Mouse (Mus musculus): Measurements from ENCODE around the gene Shoc2. TPM values are rescaled to one million over a fixed set of nuclear protein-coding genes. Genes with fewer than 3 reads are reported as not detected.

The Shoc2 gene
- polyA plus RNA-seq (2012; rRNA removed) (26.9 and 29.2 TPM in 2 replicates), polyA plus RNA-seq (2014; fragmentation: Nextera tagmentation; extraction: Ambion mirVana) (44.8 and 48.2 TPM in 2 replicates)

DNA sequence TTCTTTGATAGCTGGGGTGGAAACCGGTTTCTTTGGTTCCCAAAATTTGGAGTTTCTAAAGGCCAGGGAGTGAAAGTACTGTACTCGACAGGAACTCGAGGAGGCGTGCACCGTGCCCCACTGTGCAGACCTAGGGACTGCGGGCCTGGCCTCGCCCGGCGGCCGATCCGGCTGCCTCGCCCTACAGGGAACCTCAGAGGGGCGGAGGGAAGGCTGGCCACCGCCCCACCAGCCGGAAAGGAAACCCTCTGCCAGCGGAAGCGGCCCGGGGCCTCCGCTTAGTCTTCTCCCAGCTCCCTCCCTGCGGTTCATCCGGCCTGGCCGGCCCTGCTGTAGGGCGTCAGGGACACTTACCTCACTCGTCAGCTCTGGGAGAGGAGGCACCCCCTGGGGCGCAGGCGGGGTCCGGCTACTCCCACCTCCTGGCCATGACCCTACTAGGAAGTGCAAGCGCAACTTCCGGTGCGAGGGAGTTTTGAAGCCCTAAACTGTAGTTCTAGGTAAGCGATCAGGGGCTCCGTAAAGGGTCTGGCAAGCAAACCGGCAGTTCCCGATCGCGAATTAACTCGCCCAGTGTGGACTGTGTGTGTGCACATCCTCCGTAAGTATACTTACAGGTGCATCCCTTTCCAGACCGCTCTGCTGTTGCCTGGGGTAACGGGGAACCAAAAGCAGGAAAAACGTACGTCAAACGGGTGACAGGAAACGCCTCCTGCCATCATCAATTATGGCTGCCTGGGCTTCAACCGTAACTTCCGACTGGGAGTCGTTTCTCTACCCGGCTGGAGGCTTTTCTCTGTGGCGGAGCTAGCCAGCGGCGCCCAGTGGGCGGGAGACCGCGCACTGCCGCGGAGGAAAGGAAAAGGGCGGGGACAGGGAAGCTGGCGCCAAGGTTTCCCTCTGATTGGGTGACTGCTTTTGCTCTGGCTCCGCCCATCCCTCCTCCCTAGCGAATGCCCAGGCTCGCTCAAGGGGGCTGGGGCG, at the start of gene Shoc2, which contains the start of gene Bbip1:
TSS of gene Shoc2 (plus strand) at position 505 of the 984 bp plus-strand sequence.
TSS of gene Bbip1 (minus strand) at position 826 of the 984 bp plus-strand sequence.
- peak; percentile 100 for DNase-seq (ENCODE audit: low spot score)
- Histone ChIP-seq H3K9ac (ENCODE audit: low read depth, low read length, severe bottlenecking) (peak within 1 kb of the TSS; percentile 91), H3K27me3 (ENCODE audit: control insufficient read depth, insufficient read depth, low read length) (no peaks in the 10 kb centered on the region), H3K27ac (replicated peaks; ENCODE audit: low read depth, low read length) (peak within 1 kb of the TSS; percentile 97), H3K4me2 (replicated peaks; ENCODE audit: low read depth, low read length, severe bottlenecking) (peak within 1 kb of the TSS; percentile 70), H3K36me3 (ENCODE audit: control insufficient read depth, insufficient read depth, low read length) (peaks cover 4% of the 10 kb centered on the region; the same call in 1 of the 2 replicates), H3K4me1 (ENCODE audit: control insufficient read depth, insufficient read depth, low read length) (peaks cover 8% of the 10 kb centered on the region), H3K4me3 (replicated peaks; ENCODE audit: low read length) (peak within 1 kb of the TSS; percentile 96), H3K9me3 (ENCODE audit: control insufficient read depth, low read length) (no peaks in the 10 kb centered on the region)
- ATAC-seq (ENCODE audit: low FRiP score, low read depth): peak; percentile 94
- TF ChIP-seq POLR2A (IDR thresholded peaks at IDR 0.05; ENCODE audit: borderline replicate concordance, extremely low read depth, insufficient read depth, insufficient read length): peak; percentile 97; the same call in 1 of the 2 replicates
- 1% methylated on average over 52 of the region's 62 CpGs for WGBS

GRCm38 (mm10) chr19:53894538-53895121, 49.5 kb upstream of the Shoc2 start:
- ATAC-seq (ENCODE audit: low FRiP score, low read depth): 0 out of 2 replicates have a peak, but pooled peaks have one; percentile 34
- no peak for DNase-seq (ENCODE audit: low spot score)
- H3K9ac ChIP-seq (ENCODE audit: low read depth, low read length, severe bottlenecking): no peak overlapping the region
- no peak for TF ChIP-seq POLR2A (IDR thresholded peaks at IDR 0.05; ENCODE audit: borderline replicate concordance, extremely low read depth, insufficient read depth, insufficient read length)
- H3K27me3 ChIP-seq (ENCODE audit: control insufficient read depth, insufficient read depth, low read length): no peaks in the 10 kb centered on the region
- no peaks in the 10 kb centered on the region for H3K9me3 ChIP-seq (ENCODE audit: control insufficient read depth, low read length)
- H3K4me1 ChIP-seq (ENCODE audit: control insufficient read depth, insufficient read depth, low read length): peaks cover 56% of the 10 kb centered on the region
- no peak overlapping the region for H3K4me3 ChIP-seq (replicated peaks; ENCODE audit: low read length)
- 35% methylated on average over 12 of the region's 12 CpGs for WGBS
- no peaks in the 10 kb centered on the region for H3K36me3 ChIP-seq (ENCODE audit: control insufficient read depth, insufficient read depth, low read length)
- peak overlapping the region; percentile 88 for H3K27ac ChIP-seq (replicated peaks; ENCODE audit: low read depth, low read length)
- no peak overlapping the region for H3K4me2 ChIP-seq (replicated peaks; ENCODE audit: low read depth, low read length, severe bottlenecking)

DNA sequence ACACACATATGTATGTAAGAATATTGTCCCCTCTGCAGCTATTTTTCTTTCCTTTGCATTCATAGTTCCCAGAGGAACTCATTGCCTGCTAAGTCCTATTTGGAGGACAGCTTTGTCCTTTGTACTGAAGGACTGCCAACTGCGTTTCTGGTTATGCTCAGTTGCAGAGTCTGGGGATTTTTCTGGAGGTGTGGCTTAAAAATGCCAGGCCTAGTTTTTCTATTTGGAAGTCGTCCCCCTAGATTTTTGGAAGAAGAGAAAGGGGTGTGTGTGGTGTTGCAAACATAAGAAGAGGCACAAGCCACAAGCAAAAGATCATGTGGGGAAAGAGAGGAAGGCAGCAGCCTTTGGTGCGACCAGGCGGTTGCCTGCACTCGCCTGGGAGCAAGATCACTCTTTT, 46.1 kb upstream of the Shoc2 start:
- DNase-seq (ENCODE audit: low spot score): no peak

GRCm38 (mm10) chr19:53898498-53898897, 45.6 kb upstream of the Shoc2 start:
- no peak overlapping the region for H3K27ac ChIP-seq (replicated peaks; ENCODE audit: low read depth, low read length)
- H3K4me2 ChIP-seq (replicated peaks; ENCODE audit: low read depth, low read length, severe bottlenecking): no peak overlapping the region
- no peaks in the 10 kb centered on the region for H3K9me3 ChIP-seq (ENCODE audit: control insufficient read depth, low read length)
- no peaks in the 10 kb centered on the region for H3K36me3 ChIP-seq (ENCODE audit: control insufficient read depth, insufficient read depth, low read length)
- WGBS: 79% methylated on average over 4 of the region's 4 CpGs
- ATAC-seq (ENCODE audit: low FRiP score, low read depth) (no peak), DNase-seq (ENCODE audit: low spot score) (no peak)
- TF ChIP-seq POLR2A (IDR thresholded peaks at IDR 0.05; ENCODE audit: borderline replicate concordance, extremely low read depth, insufficient read depth, insufficient read length): no peak
- H3K27me3 ChIP-seq (ENCODE audit: control insufficient read depth, insufficient read depth, low read length): no peaks in the 10 kb centered on the region
- peaks cover 41% of the 10 kb centered on the region for H3K4me1 ChIP-seq (ENCODE audit: control insufficient read depth, insufficient read depth, low read length)
- no peak overlapping the region for H3K9ac ChIP-seq (ENCODE audit: low read depth, low read length, severe bottlenecking)
- no peak overlapping the region for H3K4me3 ChIP-seq (replicated peaks; ENCODE audit: low read length)

More for the DNA sequence above, 46.1 kb upstream of the Shoc2 start:
- Histone ChIP-seq H3K4me1 (ENCODE audit: control insufficient read depth, insufficient read depth, low read length) (peaks cover 46% of the 10 kb centered on the region), H3K9me3 (ENCODE audit: control insufficient read depth, low read length) (no peaks in the 10 kb centered on the region), H3K27ac (replicated peaks; ENCODE audit: low read depth, low read length) (no peak overlapping the region), H3K4me3 (replicated peaks; ENCODE audit: low read length) (no peak overlapping the region), H3K4me2 (replicated peaks; ENCODE audit: low read depth, low read length, severe bottlenecking) (no peak overlapping the region), H3K27me3 (ENCODE audit: control insufficient read depth, insufficient read depth, low read length) (no peaks in the 10 kb centered on the region), H3K9ac (ENCODE audit: low read depth, low read length, severe bottlenecking) (no peak overlapping the region), H3K36me3 (ENCODE audit: control insufficient read depth, insufficient read depth, low read length) (no peaks in the 10 kb centered on the region)
- no peak for TF ChIP-seq POLR2A (IDR thresholded peaks at IDR 0.05; ENCODE audit: borderline replicate concordance, extremely low read depth, insufficient read depth, insufficient read length)
- 71% methylated on average over 5 of the region's 5 CpGs for WGBS
- ATAC-seq (ENCODE audit: low FRiP score, low read depth): no peak

All from limb, embryonic 14.5 days (tissue).